Mouse (Mus musculus) gastrocnemius, adult 2 months (tissue): ENCODE measurements around the gene Epha3. TPM values are rescaled to one million over a fixed set of nuclear protein-coding genes. Genes with fewer than 3 reads are reported as not detected.

Source experiments
- DNase-seq: peaks from one replicate; pipeline ENCODE4 v3.0.0; 2022
- H3K27ac ChIP-seq: fragments of 200-600 bp; 2 replicates; pipeline ENCODE4 v1.8.1; 2022; ENCODE audit warnings: mild to moderate bottlenecking
- H3K4me3 ChIP-seq: fragments of 200-600 bp; 2 replicates; pipeline ENCODE4 v1.8.1; 2022; ENCODE audit warnings: mild to moderate bottlenecking, moderate library complexity
- CTCF ChIP-seq: fragments of 200-600 bp; IDR thresholded peaks from 2 replicates; pipeline ENCODE4 v1.8.1; 2022; ENCODE audit warnings: antibody characterized with exemption, mild to moderate bottlenecking, moderate library complexity
- intact Hi-C: fragments of 180-260 bp; cut with DNase I; formaldehyde crosslinking; loops from one replicate; pipeline ENCODE4 v1.15.1; 2025
- total RNA-seq, 2 experiments: library from RNA; stranded (reverse); gene quantifications; 2 replicates each; pipeline ENCODE4 v1.2.3; 2021

Gene Epha3
- total RNA-seq, 2 experiments from 2014 or later: 0.15 to 0.36 TPM

- Histone ChIP-seq H3K4me3 (no peak overlapping the region), H3K27ac (no peak overlapping the region)
- TF ChIP-seq CTCF: no peak
- DNase-seq: no peak
- intact Hi-C loops: no loop called here
Observed at GRCm38 (mm10) chr16:63501456-63501855, 362.5 kb downstream of the Epha3 start.

- TF ChIP-seq CTCF: no peak
- no peak for DNase-seq
- no peak overlapping the region for H3K4me3 ChIP-seq
- intact Hi-C loops: no loop called here
- no peak overlapping the region for H3K27ac ChIP-seq
Observed at GRCm38 (mm10) chr16:63500975-63501393, 363.0 kb downstream of the Epha3 start.
